Mouse (Mus musculus): ENCODE measurements around the gene Tcfl5.

Gene Tcfl5

GRCm38 (mm10) chr2:180597490-180597889 is 45.0 kb downstream of the Tcfl5 start, which contains the start of gene Col9a3:
Gene Col9a3 (plus strand): TSS chr2:180597790.
- peak in 1 of 2 experiments; percentile 3 for DNase-seq

- DNase-seq: peak; percentile 81 to 87
These were observed 53.2 kb downstream of the Tcfl5 start, which contains the start of gene Ogfr for GRCm38 (mm10) chr2:180589123-180589831. Gene Ogfr (plus strand): TSS chr2:180589245.

- DNase-seq: no peak
These were observed 53.8 kb downstream of the Tcfl5 start for GRCm38 (mm10) chr2:180588736-180589122.

- DNase-seq: no peak
These were observed 59.4 kb downstream of the Tcfl5 start for GRCm38 (mm10) chr2:180583154-180583507.

- peak; percentile 97 to 98 for DNase-seq
These were observed 59.9 kb downstream of the Tcfl5 start for GRCm38 (mm10) chr2:180582481-180583153.

- peak in 1 of 2 experiments; percentile 30 for DNase-seq
These were observed 61.5 kb downstream of the Tcfl5 start, which contains the start of gene Mrgbp for GRCm38 (mm10) chr2:180581002-180581401. Gene Mrgbp (plus strand): TSS chr2:180581304.

GRCm38 (mm10) chr2:180578686-180579085 is 63.8 kb downstream of the Tcfl5 start:
- peak; percentile 62 to 82 for DNase-seq

GRCm38 (mm10) chr2:180576482-180576881 is 66.0 kb downstream of the Tcfl5 start:
- no peak for DNase-seq

Measured in kidney, postnatal 25 days (tissue).